Mouse (Mus musculus) kidney, adult 9 months (tissue): ENCODE measurements around the gene Afmid.

ENCODE experiments used
- DNase-seq: peaks from one replicate; pipeline ENCODE4 v3.0.0; 2022

The Afmid gene

DNA sequence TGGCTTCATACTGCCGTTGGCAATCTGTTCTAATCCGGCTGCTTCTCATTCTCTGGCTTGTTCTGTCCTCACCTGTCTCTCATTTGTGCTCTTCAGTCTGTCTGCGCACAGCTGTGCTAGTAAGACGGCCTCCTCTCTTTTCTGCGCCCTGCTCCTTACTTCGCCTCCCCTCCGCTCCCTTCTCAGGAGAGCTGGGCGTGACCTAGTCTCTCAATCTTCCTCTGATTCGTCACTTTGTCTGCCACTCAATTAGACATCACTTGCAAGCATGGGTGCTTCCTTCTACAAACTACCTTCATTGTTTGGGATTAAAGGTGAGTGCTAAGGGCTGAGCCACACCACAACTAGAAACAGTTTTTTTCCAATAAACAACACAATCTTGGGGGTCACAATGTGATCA lies 28.5 kb downstream of the Afmid start:
- no peak for DNase-seq

DNA sequence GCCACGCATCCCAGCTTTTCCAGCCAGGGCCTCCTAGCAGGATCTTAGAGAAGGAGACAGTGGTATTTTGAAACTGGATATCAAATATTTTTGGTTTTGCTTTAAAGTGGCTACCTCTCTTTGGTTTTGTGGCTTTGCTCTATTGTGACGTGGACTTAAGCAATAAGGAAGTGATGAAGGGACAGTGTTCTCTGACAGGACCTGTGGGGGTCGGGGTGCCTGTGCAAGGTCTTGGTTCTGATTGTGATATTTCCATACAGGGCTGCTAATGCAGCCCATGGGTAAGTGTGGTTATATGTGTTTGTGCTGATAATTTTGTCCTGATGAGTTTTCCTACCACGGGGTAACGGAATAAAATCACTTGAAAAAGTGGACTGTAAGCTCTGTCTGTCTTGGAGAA lies 29.6 kb downstream of the Afmid start:
- DNase-seq = no peak

GRCm38 (mm10) chr11:117855975-117856374 lies 30.3 kb downstream of the Afmid start:
- DNase-seq = no peak

GRCm38 (mm10) chr11:117857462-117857861 lies 31.7 kb downstream of the Afmid start:
- no peak for DNase-seq

DNA sequence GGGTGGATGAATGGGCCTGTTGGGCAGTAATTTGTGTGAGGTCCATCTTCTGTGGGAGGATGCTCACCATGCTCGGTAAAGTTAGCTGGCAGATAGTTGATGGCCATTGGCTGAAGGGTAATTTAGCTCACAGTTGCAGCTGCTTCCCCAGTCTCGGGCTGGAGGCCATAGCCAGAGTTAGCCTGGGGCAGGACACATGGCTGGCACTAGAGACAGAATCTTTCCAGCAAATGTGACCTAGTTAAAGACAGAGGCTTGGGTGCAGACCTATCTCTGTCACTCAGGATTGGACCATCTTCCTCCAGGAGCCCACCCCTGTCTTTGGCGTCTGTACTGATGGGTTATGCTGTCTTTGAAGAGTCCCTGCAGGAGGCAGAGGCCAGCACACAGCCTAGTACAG lies 32.7 kb downstream of the Afmid start:
- no peak for DNase-seq

DNA sequence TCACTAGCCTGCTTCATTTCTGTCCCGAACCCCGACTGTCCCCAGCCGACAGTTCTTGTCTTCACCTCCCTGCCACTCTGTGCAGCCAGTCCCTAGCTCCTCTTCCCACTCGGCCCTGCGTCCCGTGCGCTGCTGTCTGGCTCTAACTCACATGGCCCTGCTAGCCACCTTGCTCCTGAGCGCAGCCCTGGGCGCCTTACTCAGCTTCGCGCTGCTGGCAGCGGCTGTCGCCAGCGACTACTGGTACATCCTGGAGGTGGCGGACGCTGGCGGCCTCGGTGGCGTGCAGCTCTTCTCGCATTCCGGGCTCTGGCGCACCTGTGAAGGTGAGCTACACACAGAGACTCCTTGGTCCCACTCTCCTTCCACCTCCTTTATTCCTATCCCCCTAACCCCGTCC lies 34.9 kb downstream of the Afmid start, which contains the start of gene Tmem235:
Tmem235 (plus strand) TSS at position 152 of the 400 bp plus-strand sequence.
- no peak for DNase-seq

DNA sequence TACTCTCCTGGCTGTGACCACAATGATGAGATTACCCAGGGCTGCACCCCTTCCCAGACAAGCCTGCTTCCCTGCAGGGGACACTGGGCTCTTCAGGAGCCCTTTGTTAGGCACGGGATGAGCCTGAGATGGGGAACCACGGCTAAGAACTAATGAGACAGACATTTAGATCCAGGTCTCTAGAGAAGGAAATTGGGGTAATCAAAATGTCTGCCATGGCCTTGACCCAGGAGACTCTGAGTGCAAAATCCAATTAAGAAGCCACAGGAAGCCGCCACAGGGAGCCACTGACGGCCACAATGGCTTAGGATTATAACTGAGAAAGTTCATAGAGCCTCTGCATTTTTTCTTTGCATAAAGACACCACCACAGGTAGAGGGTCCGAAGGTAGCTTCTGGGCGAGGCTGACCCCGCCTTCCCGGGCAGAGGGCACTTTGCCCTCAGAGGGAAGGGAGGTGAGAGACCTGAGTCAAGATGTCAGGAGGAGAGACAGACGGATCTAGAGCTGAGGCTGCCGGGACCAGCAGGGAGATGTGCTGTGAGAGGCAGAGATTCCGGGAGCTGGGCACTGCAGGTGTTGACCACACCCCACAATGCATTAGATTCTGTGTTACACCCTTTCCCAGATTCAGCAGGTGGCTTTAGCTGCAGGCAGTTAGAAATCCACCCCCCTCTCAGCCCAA lies 37.6 kb downstream of the Afmid start:
- peak; percentile 74 for DNase-seq

- no peak for DNase-seq
Measured at GRCm38 (mm10) chr11:117864805-117865204, 39.1 kb downstream of the Afmid start.

- DNase-seq = no peak
Measured at GRCm38 (mm10) chr11:117865988-117866387, 40.3 kb downstream of the Afmid start.

DNA sequence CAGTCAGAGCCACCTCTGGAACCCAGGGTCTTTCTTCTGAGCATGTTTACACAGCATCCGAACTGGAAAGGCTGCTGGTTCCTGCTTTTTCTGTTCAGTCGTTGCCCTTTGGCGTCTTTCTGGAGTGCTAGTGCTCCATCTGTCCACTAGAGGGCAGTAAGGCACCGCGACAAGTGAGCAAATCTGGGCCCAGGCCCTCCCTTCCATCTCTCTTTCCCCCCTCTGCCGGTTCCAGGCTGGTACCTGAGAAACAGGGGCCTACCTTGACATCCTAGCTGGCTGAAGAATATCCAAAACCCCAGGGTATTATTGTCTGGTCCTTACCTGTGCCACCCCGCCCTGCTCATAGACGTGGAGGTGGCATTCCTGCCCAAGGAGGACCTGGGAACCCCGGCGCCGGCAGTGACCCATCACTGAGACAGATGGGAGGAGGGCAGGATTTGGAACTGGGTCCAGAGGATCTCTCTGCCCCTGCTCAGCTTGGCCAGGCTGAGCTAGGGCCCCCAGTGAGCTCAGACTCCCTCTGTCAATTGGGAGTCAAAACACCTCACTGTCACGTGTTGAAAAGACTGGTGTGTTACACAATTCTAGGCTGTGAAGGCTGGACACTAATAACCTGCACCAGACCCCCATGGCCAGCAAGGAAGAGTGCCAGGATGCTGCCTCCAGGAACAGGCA lies 45.1 kb downstream of the Afmid start:
- peak; percentile 82 for DNase-seq

- no peak for DNase-seq
Measured at GRCm38 (mm10) chr11:117871376-117871775, 45.7 kb downstream of the Afmid start.

GRCm38 (mm10) chr11:117871911-117872584 lies 46.3 kb downstream of the Afmid start:
- no peak for DNase-seq

GRCm38 (mm10) chr11:117872861-117873608 lies 47.3 kb downstream of the Afmid start, which contains the start of gene Tha1:
Gene Tha1, minus strand, starts transcription at chr11:117873481.
- DNase-seq = peak; percentile 87

- no peak for DNase-seq
Measured at GRCm38 (mm10) chr11:117874419-117874818, 48.7 kb downstream of the Afmid start.

- no peak for DNase-seq
Measured at GRCm38 (mm10) chr11:117875681-117876080, 50.0 kb downstream of the Afmid start.

DNA sequence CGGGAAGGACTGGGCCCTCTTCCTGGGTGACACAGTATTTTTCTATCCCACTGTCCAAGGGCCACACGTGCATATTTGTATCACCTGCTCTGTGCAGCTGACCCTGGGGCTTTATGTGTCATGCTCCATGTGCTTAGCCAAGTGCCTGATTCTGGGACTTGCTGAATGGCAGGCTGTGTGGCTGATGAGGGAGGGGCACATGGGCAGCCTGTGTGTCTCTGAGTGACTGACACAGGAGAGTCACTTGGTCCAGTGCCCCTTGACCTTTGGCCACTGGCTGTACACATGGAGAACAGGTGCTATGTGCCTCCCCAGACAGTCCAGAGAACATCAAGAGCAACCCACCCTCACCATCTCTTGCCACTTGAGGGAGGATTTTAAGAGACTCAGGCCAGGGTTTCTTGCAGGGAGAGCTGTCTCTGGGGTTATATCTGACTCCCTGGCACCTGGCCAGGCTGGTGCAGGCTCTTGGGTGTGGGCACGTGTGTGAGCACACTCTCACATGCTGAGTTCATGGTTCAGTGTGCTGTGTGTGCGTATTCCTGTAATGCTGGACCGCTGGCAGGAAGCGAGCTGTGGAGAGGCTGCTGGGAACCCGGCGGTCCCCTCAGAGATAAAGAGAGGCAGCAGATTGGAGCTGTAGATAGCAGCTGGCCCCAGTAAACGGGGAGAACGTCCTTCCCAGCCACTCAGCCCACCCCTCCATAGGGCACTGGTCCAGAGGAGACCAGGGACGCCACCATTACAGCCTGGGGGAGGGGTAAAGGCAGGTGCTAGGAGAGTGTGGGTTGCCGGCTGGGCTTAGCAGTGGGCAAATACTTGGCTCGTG lies 52.4 kb downstream of the Afmid start:
- DNase-seq = peak; percentile 55

- no peak for DNase-seq
Measured at GRCm38 (mm10) chr11:117878892-117879291, 53.2 kb downstream of the Afmid start.

- no peak for DNase-seq
Measured at GRCm38 (mm10) chr11:117879676-117880075, 54.0 kb downstream of the Afmid start.

- DNase-seq = no peak
Measured at GRCm38 (mm10) chr11:117880336-117880976, 54.7 kb downstream of the Afmid start.

DNA sequence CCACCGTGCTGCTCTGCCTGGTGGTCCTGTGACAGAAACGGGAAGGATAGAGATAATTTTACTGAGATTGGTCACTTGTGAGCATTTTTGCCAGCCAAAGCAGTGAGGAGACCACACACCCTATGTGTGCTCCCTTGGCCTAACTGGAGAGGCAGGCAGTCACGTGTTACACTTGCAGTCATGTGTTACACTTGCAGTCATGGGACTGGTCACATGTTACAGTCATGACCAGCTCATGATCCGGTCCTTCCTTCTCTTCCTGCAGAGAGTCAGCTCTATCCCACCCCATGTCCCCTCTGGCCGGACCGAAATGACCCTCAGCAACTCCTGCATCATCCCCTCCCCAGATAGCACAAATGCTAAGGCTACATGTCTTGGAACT lies 55.2 kb downstream of the Afmid start:
- DNase-seq = no peak

DNA sequence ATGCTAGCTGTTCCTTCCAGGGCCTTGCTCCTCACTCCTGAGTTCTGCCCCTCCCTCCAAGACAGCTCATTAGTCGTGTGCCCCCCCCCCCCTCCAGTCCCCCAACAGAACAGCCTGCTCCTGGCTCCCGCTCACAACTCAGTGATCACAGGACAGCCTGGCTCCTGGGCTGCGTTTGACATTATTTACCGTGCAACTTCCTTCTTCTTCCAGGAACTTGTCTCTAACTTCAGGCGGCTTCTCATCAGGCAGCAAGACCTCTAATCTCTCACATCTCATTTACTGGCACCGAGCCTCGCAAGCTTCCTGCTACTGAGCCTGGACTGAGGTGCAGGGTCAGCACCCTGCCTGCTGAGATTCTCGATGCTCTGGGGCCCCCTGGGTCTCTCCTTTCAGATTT lies 56.1 kb downstream of the Afmid start:
- DNase-seq = peak; percentile 73

- peak; percentile 38 for DNase-seq
Measured at GRCm38 (mm10) chr11:117882208-117882607, 56.5 kb downstream of the Afmid start.
